Mouse (Mus musculus) embryonic facial prominence, embryonic 14.5 days (tissue): ENCODE data around the gene Nudt14. TPM values are rescaled to one million over a fixed set of nuclear protein-coding genes. Genes with fewer than 3 reads are reported as not detected.

Experiments used
- ATAC-seq: fragments of 200-750 bp; cut with Nextera tagmentation; 2 replicates; pipeline ENCODE4 v1.8.0; 2017; ENCODE audit warnings: low read depth, moderate number of reproducible peaks, moderate TSS enrichment
- DNase-seq: peaks from one replicate; pipeline ENCODE4 v3.0.0-alpha.2; 2015; ENCODE audit warnings: low spot score
- H3K27ac ChIP-seq: fragments of 300-500 bp; sonication (generic); replicated peaks from 2 replicates; pipeline ENCODE4 v1.5.1; 2014; ENCODE audit warnings: low read depth, mild to moderate bottlenecking, low read length, moderate library complexity
- H3K27me3 ChIP-seq: fragments of 300-500 bp; sonication (generic); replicated peaks from 2 replicates; pipeline ENCODE4 v1.6.1; 2014; ENCODE audit warnings: low read length; ENCODE audit not compliant: control insufficient read depth, insufficient read depth
- H3K36me3 ChIP-seq: fragments of 300-500 bp; sonication (generic); 2 replicates; pipeline ENCODE4 v1.6.1; 2014; ENCODE audit warnings: low read length, mixed read lengths; ENCODE audit not compliant: control insufficient read depth, insufficient read depth
- H3K4me1 ChIP-seq: fragments of 300-500 bp; sonication (generic); 2 replicates; pipeline ENCODE4 v1.6.1; 2014; ENCODE audit warnings: antibody characterized with exemption, low read length; ENCODE audit not compliant: control insufficient read depth, insufficient read depth
- H3K4me2 ChIP-seq: fragments of 300-500 bp; sonication (generic); 2 replicates; pipeline ENCODE4 v1.6.1; 2014; ENCODE audit warnings: low read depth, mild to moderate bottlenecking, low read length, moderate library complexity, mixed read lengths
- H3K4me3 ChIP-seq: fragments of 300-500 bp; sonication (generic); 2 replicates; pipeline ENCODE4 v1.5.1; 2014; ENCODE audit warnings: low read depth, mild to moderate bottlenecking, low read length
- H3K9ac ChIP-seq: fragments of 300-500 bp; sonication (generic); 2 replicates; pipeline ENCODE4 v1.6.1; 2014; ENCODE audit warnings: low read depth, mild to moderate bottlenecking, low read length, moderate library complexity, mixed read lengths
- H3K9me3 ChIP-seq: fragments of 300-500 bp; sonication (generic); 2 replicates; pipeline ENCODE4 v1.6.1; 2016; ENCODE audit warnings: low read length; ENCODE audit not compliant: control insufficient read depth
- WGBS: fragments of 180-500 bp; shearing (Covaris S2); extraction: QIAGEN DNeasy Blood & Tissue Kit; methylation state at CpG from one replicate; pipeline ENCODE4 v1.1.7; 2014; 5-methylcytosine and 5-hydroxymethylcytosine counted together
- polyA plus RNA-seq: library from polyadenylated mRNA; unstranded; fragments of >200 nt; fragmentation: Nextera tagmentation; extraction: Ambion mirVana; gene quantifications from 2 replicates; pipeline ENCODE4 v1.2.1, GENCODE M21; 2014

Nudt14 gene
- polyA plus RNA-seq, 1 experiment from 2014 or later, result 87.4 TPM

- Histone ChIP-seq H3K4me3 (peak overlapping the region; percentile 58), H3K9me3 (no peaks in the 10 kb centered on the region), H3K36me3 (no peaks in the 10 kb centered on the region), H3K9ac (no peak overlapping the region), H3K27me3 (peaks cover 49% of the 10 kb centered on the region), H3K4me1 (peaks cover 4% of the 10 kb centered on the region; the same call in 1 of the 2 replicates), H3K4me2 (peak overlapping the region; percentile 93), H3K27ac (no peak overlapping the region)
- 55% methylated on average over 14 of the region's 14 CpGs for WGBS
- DNase-seq (peak; percentile 75), ATAC-seq (0 out of 2 replicates have a peak, but pooled peaks have one; percentile 12)
Measured at GRCm38 (mm10) chr12:112927265-112927664, 14.7 kb downstream of the Nudt14 start.

DNA sequence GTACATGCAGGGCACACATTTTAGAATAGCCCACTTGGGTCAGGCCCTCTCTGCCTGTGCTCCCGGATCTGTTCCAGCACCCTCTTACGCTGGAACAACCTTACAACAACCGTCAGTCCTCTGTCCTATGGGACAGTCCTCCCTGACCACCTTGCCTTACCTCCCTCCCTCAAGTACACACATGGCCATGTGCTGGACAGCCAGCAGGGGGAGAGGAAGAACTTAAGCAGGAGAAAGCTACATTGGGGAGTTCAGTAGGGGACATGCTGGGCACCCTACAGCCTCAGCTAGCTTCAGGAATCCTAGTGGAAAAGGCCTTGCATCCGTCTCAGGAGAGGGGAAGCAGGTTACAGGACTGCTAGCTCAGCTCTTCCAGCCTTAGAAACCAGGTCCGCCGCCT lies 16.0 kb downstream of the Nudt14 start:
- Histone ChIP-seq H3K4me2 (no peak overlapping the region), H3K9me3 (no peaks in the 10 kb centered on the region), H3K27me3 (peaks cover 40% of the 10 kb centered on the region), H3K36me3 (no peaks in the 10 kb centered on the region), H3K4me3 (no peak overlapping the region), H3K27ac (no peak overlapping the region), H3K9ac (no peak overlapping the region), H3K4me1 (peaks cover 4% of the 10 kb centered on the region; the same call in 1 of the 2 replicates)
- WGBS, result 82% methylated on average over 6 of the region's 6 CpGs
- ATAC-seq (no peak), DNase-seq (no peak)

DNA sequence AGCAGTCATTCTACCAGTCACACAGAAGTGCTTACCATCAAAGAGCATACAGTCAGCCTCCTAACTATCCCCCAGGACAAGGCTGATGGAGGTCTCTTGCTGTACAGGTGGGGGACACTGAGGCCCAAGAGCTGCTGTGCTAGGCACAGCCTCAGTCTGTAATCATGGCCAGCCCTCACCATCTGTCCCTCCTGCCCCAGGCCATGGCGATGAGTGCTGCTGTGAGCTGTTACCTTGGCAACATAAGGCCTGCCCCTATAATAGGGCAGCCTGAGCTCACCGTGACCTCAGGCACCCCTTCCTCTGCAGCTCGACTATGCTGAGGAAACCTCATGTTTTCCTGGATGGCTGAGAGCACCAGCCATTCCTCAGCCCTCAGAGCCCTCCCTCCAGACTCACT lies 19.4 kb downstream of the Nudt14 start:
- DNase-seq (no peak), ATAC-seq (no peak; the same call in 1 of the 2 replicates)
- Histone ChIP-seq H3K4me2 (no peak overlapping the region), H3K27ac (no peak overlapping the region), H3K4me1 (no peaks in the 10 kb centered on the region), H3K27me3 (peaks cover 10% of the 10 kb centered on the region), H3K4me3 (no peak overlapping the region), H3K9ac (no peak overlapping the region), H3K36me3 (no peaks in the 10 kb centered on the region), H3K9me3 (no peaks in the 10 kb centered on the region)
- WGBS, result 17% methylated on average over 3 of the region's 3 CpGs

- Histone ChIP-seq H3K27me3 (peaks cover under 1% of the 10 kb centered on the region; the same call in 1 of the 2 replicates), H3K9me3 (no peaks in the 10 kb centered on the region), H3K4me1 (no peaks in the 10 kb centered on the region), H3K36me3 (no peaks in the 10 kb centered on the region), H3K4me2 (no peak overlapping the region), H3K9ac (no peak overlapping the region), H3K4me3 (no peak overlapping the region), H3K27ac (no peak overlapping the region)
- DNase-seq, result no peak
- ATAC-seq, result no peak
- 77% methylated on average over 12 of the region's 12 CpGs for WGBS
Measured at GRCm38 (mm10) chr12:112921518-112921917, 20.4 kb downstream of the Nudt14 start.

DNA sequence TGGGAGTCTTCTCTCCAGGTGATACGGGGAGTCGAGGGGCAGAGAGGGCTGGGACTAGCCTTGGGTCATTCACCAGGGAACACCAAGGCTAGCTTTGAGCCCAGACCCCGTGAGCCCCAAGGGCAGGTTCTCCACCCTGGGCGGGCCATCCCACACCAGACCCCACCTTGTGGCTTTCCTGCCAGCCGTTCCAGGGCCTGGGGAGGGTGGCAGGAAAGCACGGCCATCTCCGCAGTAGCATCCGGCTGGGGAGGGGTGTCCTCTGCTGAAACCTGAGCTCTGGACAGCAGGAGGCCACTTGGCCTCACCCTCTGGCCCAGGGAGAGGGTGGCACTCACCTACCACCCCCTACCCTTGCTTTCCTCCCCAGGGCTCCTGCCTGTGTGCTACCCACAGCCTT lies 24.0 kb downstream of the Nudt14 start:
- H3K4me1 ChIP-seq, result no peaks in the 10 kb centered on the region
- H3K4me3 ChIP-seq, result no peak overlapping the region
- no peak for DNase-seq
- no peak overlapping the region for H3K4me2 ChIP-seq
- no peak overlapping the region for H3K9ac ChIP-seq
- ATAC-seq, result no peak
- 0 out of 2 replicates have a peak, but pooled peaks cover 3% of the 10 kb centered on the region for H3K36me3 ChIP-seq
- WGBS, result 49% methylated on average over 6 of the region's 8 CpGs
- H3K27me3 ChIP-seq, result no peaks in the 10 kb centered on the region
- no peak overlapping the region for H3K27ac ChIP-seq
- no peaks in the 10 kb centered on the region for H3K9me3 ChIP-seq

DNA sequence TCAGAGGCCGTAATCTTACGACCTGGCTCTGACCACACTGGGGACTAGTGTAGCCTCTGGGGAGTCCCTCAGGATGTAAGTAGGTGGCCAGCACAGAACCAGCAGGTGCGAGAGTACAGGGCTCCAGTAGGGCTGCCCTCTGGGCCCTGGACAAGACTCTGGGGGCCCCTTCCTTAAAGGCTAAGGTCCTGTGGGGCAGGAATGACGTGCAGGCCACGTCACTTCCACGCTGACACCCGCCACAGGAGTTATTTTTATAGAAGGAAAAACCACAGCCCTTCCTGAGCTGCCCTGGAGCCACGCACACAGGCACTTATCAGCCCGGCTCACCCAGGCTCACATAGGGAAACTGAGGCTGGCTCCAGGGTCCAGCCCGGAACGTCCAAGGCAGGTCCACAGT lies 24.4 kb downstream of the Nudt14 start:
- 76% methylated on average over 11 of the region's 11 CpGs for WGBS
- no peak for ATAC-seq
- no peak overlapping the region for H3K9ac ChIP-seq

GRCm38 (mm10) chr12:112916698-112917400 lies 25.1 kb downstream of the Nudt14 start:
- H3K4me1 ChIP-seq, result no peaks in the 10 kb centered on the region
- no peak overlapping the region for H3K27ac ChIP-seq
- H3K4me2 ChIP-seq, result no peak overlapping the region
- no peaks in the 10 kb centered on the region for H3K27me3 ChIP-seq
- H3K36me3 ChIP-seq, result 0 out of 2 replicates have a peak, but pooled peaks cover 3% of the 10 kb centered on the region
- ATAC-seq, result peak; percentile 26; the same call in 1 of the 2 replicates
- H3K9me3 ChIP-seq, result no peaks in the 10 kb centered on the region
- no peak overlapping the region for H3K4me3 ChIP-seq
- no peak overlapping the region for H3K9ac ChIP-seq
- WGBS, result 85% methylated on average over 12 of the region's 16 CpGs
- DNase-seq, result no peak

More for the DNA sequence above, 24.4 kb downstream of the Nudt14 start:
- Histone ChIP-seq H3K4me3 (no peak overlapping the region), H3K36me3 (0 out of 2 replicates have a peak, but pooled peaks cover 3% of the 10 kb centered on the region), H3K4me2 (no peak overlapping the region), H3K4me1 (no peaks in the 10 kb centered on the region), H3K9me3 (no peaks in the 10 kb centered on the region), H3K27me3 (no peaks in the 10 kb centered on the region), H3K27ac (no peak overlapping the region)
- DNase-seq, result no peak

DNA sequence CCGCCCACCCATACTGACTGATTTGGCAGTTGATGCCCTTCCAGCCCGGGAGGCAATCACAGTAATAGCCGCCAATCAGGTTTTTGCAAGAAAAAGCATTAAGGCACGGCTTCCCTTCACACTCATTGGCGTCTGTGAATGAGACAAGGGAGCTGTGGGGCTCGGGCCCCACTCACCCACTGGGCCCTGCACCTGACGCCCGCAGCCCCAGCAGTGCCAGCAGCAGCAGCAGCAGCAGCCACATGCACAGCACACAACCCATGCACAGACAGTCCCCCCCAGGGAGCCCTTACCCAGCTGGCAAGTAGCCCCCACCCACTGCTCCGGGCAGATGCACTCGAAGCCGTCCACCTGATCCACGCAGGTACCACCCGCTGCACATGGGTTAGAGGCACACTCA lies 26.3 kb downstream of the Nudt14 start:
- no peak overlapping the region for H3K4me3 ChIP-seq
- ATAC-seq, result no peak
- WGBS, result 72% methylated on average over 13 of the region's 13 CpGs

GRCm38 (mm10) chr12:112914527-112914926 lies 27.4 kb downstream of the Nudt14 start:
- DNase-seq, result no peak
- H3K27ac ChIP-seq, result no peak overlapping the region
- H3K9me3 ChIP-seq, result no peaks in the 10 kb centered on the region
- no peak overlapping the region for H3K4me2 ChIP-seq
- no peak for ATAC-seq
- no peaks in the 10 kb centered on the region for H3K27me3 ChIP-seq
- H3K9ac ChIP-seq, result no peak overlapping the region
- H3K36me3 ChIP-seq, result 0 out of 2 replicates have a peak, but pooled peaks cover 3% of the 10 kb centered on the region
- H3K4me3 ChIP-seq, result no peak overlapping the region
- WGBS, result 65% methylated on average over 9 of the region's 11 CpGs
- H3K4me1 ChIP-seq, result no peaks in the 10 kb centered on the region

More for the DNA sequence above, 26.3 kb downstream of the Nudt14 start:
- Histone ChIP-seq H3K4me1 (no peaks in the 10 kb centered on the region), H3K27me3 (no peaks in the 10 kb centered on the region), H3K27ac (no peak overlapping the region), H3K9ac (no peak overlapping the region), H3K9me3 (no peaks in the 10 kb centered on the region), H3K36me3 (0 out of 2 replicates have a peak, but pooled peaks cover 3% of the 10 kb centered on the region), H3K4me2 (no peak overlapping the region)
- DNase-seq, result no peak
